Comparison of ENCODE assay signal across 8 mouse cellular contexts in the genomic region with DNA sequence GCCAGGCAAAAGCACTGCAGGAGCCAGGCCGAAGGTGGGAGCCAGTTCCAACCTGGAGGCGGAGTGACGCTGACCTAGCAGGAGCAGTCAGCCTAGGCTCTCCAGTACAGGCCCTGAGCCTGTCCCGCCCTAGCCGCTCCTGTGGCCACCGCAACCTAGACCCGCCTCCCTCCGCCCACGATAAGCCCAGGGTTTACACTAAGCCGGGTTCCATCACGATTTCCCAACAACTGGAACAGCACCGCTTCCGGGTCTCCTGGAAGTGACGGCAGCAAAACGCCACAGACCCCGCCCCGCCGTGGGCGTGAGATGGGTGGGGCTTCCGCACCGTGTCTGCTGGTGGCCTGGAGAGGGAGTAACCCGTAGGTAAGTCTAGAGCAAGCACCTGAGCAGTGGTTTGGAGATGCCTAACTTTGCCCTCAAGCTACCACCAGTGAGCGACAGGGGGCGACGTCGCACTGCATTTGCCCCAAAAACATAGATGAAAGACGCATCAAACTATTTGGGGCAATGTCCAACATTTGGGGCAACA. TPM values are rescaled to one million over a fixed set of nuclear protein-coding genes. Genes with fewer than 3 reads are reported as not detected.
DNase-seq lines count a peak whose midpoint lies in the region; ATAC-seq and TF ChIP-seq lines count a peak whose summit lies in the region.

No protein-coding gene starts in this region.

- H3K4me1 ChIP-seq in heart, embryonic 12.5 days (replicated peaks), result peaks cover 39% of the 10 kb centered on the region
- H3K4me1 ChIP-seq in kidney, postnatal 0 days (replicated peaks; ENCODE audit: insufficient read depth, low read length), result peaks cover 28% of the 10 kb centered on the region
- peaks cover 26% of the 10 kb centered on the region for H3K4me1 ChIP-seq in liver, embryonic 11.5 days (replicated peaks; ENCODE audit: control insufficient read depth, insufficient read depth, low read length)
- peaks cover 26% of the 10 kb centered on the region for H3K4me1 ChIP-seq in stomach, embryonic 14.5 days (ENCODE audit: control insufficient read depth, insufficient read depth, low read length)

- H3K9ac ChIP-seq in heart, embryonic 12.5 days, result peak overlapping the region; percentile 84
- peak overlapping the region; percentile 79 for H3K9ac ChIP-seq in kidney, postnatal 0 days (ENCODE audit: low read depth, low read length)
- H3K9ac ChIP-seq in liver, embryonic 11.5 days (ENCODE audit: low read depth, low read length), result peak overlapping the region; percentile 85
- H3K9ac ChIP-seq in stomach, embryonic 14.5 days (replicated peaks; ENCODE audit: low read depth, low read length), result peak overlapping the region; percentile 63

- TF ChIP-seq CTCF in kidney, postnatal 0 days (IDR thresholded peaks at IDR 0.05; ENCODE audit: low read depth), result peak; percentile 83

- no peaks in the 10 kb centered on the region for H3K27me3 ChIP-seq in heart, embryonic 12.5 days (replicated peaks)
- no peaks in the 10 kb centered on the region for H3K27me3 ChIP-seq in kidney, postnatal 0 days (ENCODE audit: insufficient read depth, low read length)
- H3K27me3 ChIP-seq in liver, embryonic 11.5 days (replicated peaks; ENCODE audit: control insufficient read depth, insufficient read depth, low read length), result no peaks in the 10 kb centered on the region
- no peaks in the 10 kb centered on the region for H3K27me3 ChIP-seq in stomach, embryonic 14.5 days (ENCODE audit: control insufficient read depth, insufficient read depth, low read length)

- peaks cover 41% of the 10 kb centered on the region for H3K36me3 ChIP-seq in heart, embryonic 12.5 days
- peaks cover 16% of the 10 kb centered on the region; the same call in 1 of the 2 replicates for H3K36me3 ChIP-seq in kidney, postnatal 0 days (ENCODE audit: insufficient read depth, low read length)
- peaks cover 18% of the 10 kb centered on the region for H3K36me3 ChIP-seq in liver, embryonic 11.5 days (ENCODE audit: control insufficient read depth, insufficient read depth, low read length)
- peaks cover 21% of the 10 kb centered on the region for H3K36me3 ChIP-seq in stomach, embryonic 14.5 days (ENCODE audit: control insufficient read depth, insufficient read depth, low read length)

- peak overlapping the region; percentile 53; the same call in 1 of the 2 replicates for H3K27ac ChIP-seq in heart, embryonic 12.5 days (ENCODE audit: poor library complexity, severe bottlenecking)
- peak overlapping the region; percentile 83 for H3K27ac ChIP-seq in kidney, postnatal 0 days
- H3K27ac ChIP-seq in liver, embryonic 11.5 days (ENCODE audit: low read depth, low read length), result peak overlapping the region; percentile 75
- H3K27ac ChIP-seq in stomach, embryonic 14.5 days (ENCODE audit: low read length), result peak overlapping the region; percentile 61; the same call in 1 of the 2 replicates

- peak overlapping the region; percentile 85 for H3K4me3 ChIP-seq in heart, embryonic 12.5 days
- H3K4me3 ChIP-seq in kidney, postnatal 0 days (replicated peaks; ENCODE audit: low read depth, low read length), result peak overlapping the region; percentile 73
- H3K4me3 ChIP-seq in liver, embryonic 11.5 days (ENCODE audit: low read depth, low read length), result peak overlapping the region; percentile 83
- H3K4me3 ChIP-seq in stomach, embryonic 14.5 days (ENCODE audit: low read depth, low read length), result peak overlapping the region; percentile 81

- DNase-seq in CD4-positive helper T cell, adult 2 months (ENCODE audit: low read depth, low spot score), result peak; percentile 98
- peak; percentile 74 for DNase-seq in brain, embryonic 18.5 days (ENCODE audit: low read depth, low spot score)
- DNase-seq in kidney, postnatal 0 days (ENCODE audit: low spot score), result peak; percentile 96
- peak; percentile 97 for DNase-seq in liver, embryonic 11.5 days (ENCODE audit: low spot score)
- peak; percentile 99 for DNase-seq in naive thymus-derived CD4-positive, alpha-beta T cell, adult 2 months (ENCODE audit: low read depth)

- H3K4me2 ChIP-seq in heart, embryonic 12.5 days, result peak overlapping the region; percentile 97
- peak overlapping the region; percentile 95 for H3K4me2 ChIP-seq in kidney, postnatal 0 days (ENCODE audit: low read length)
- H3K4me2 ChIP-seq in liver, embryonic 11.5 days, result peak overlapping the region; percentile 97
- H3K4me2 ChIP-seq in stomach, embryonic 14.5 days (replicated peaks; ENCODE audit: low read depth, low read length), result peak overlapping the region; percentile 84

- H3K9me3 ChIP-seq in heart, embryonic 12.5 days (replicated peaks), result no peaks in the 10 kb centered on the region
- H3K9me3 ChIP-seq in kidney, postnatal 0 days (replicated peaks; ENCODE audit: low read length), result no peaks in the 10 kb centered on the region
- H3K9me3 ChIP-seq in liver, embryonic 11.5 days (ENCODE audit: control insufficient read depth, low read length), result no peaks in the 10 kb centered on the region
- H3K9me3 ChIP-seq in stomach, embryonic 14.5 days (ENCODE audit: control insufficient read depth, low read depth, low read length), result no peaks in the 10 kb centered on the region

- WGBS in heart, embryonic 12.5 days, result 0% methylated on average over 27 of the region's 27 CpGs
- 0% methylated on average over 27 of the region's 27 CpGs for WGBS in kidney, postnatal 0 days
- WGBS in liver, embryonic 11.5 days, result under 1% methylated on average over 27 of the region's 27 CpGs
- under 1% methylated on average over 27 of the region's 27 CpGs for WGBS in stomach, embryonic 14.5 days

- ATAC-seq in erythroid progenitor cell, adult 5-6 weeks (replicated peaks; ENCODE audit: low FRiP score, poor library complexity, severe bottlenecking), result peak; percentile 80
- ATAC-seq in heart, embryonic 12.5 days (ENCODE audit: insufficient number of reproducible peaks, low FRiP score), result peak; percentile 85
- peak; percentile 93 for ATAC-seq in kidney, postnatal 0 days (replicated peaks; ENCODE audit: low FRiP score, low read depth)
- ATAC-seq in liver, embryonic 11.5 days (replicated peaks; ENCODE audit: low FRiP score), result peak; percentile 84
- ATAC-seq in stomach, embryonic 14.5 days (ENCODE audit: insufficient number of reproducible peaks, insufficient read depth, low FRiP score, low read depth), result peak; percentile 91

RNA-seq across cellular contexts. Expression of a gene that starts 1.8 kb away (rescaled TPM):
- total RNA-seq in erythroid progenitor cell, adult 5-6 weeks (2015; ENCODE audit: low replicate concordance), result 262 and 308 TPM in 2 replicates
- 208 and 225 TPM in 2 replicates for total RNA-seq in erythroid progenitor cell, adult 5-6 weeks (2017; ENCODE audit: low replicate concordance)
- 239 TPM in 2 replicates for polyA plus RNA-seq in heart, embryonic 12.5 days (2016; fragmentation: Nextera tagmentation; extraction: Ambion mirVana)
- polyA plus RNA-seq in kidney, postnatal 0 days (2015; fragmentation: Nextera tagmentation; extraction: Ambion mirVana), result 330 and 338 TPM in 2 replicates
- 348 and 356 TPM in 2 replicates for polyA plus RNA-seq in liver, embryonic 11.5 days (2014; fragmentation: Nextera tagmentation; extraction: Ambion mirVana)
- 302 and 304 TPM in 2 replicates for polyA plus RNA-seq in stomach, embryonic 14.5 days (2014; fragmentation: Nextera tagmentation; extraction: Ambion mirVana)

RNA-seq across cellular contexts. Expression of a gene that starts 6.1 kb away (rescaled TPM):
- not detected in 2 replicates for total RNA-seq in erythroid progenitor cell, adult 5-6 weeks (2015; ENCODE audit: low replicate concordance)
- 0.39 TPM in 1 of 2 replicates, not detected in the other for total RNA-seq in erythroid progenitor cell, adult 5-6 weeks (2017; ENCODE audit: low replicate concordance)
- polyA plus RNA-seq in heart, embryonic 12.5 days (2016; fragmentation: Nextera tagmentation; extraction: Ambion mirVana), result not detected in 2 replicates
- not detected in 2 replicates for polyA plus RNA-seq in kidney, postnatal 0 days (2015; fragmentation: Nextera tagmentation; extraction: Ambion mirVana)
- 0.33 and 0.55 TPM in 2 replicates for polyA plus RNA-seq in liver, embryonic 11.5 days (2014; fragmentation: Nextera tagmentation; extraction: Ambion mirVana)
- polyA plus RNA-seq in stomach, embryonic 14.5 days (2014; fragmentation: Nextera tagmentation; extraction: Ambion mirVana), result not detected in 2 replicates

RNA-seq across cellular contexts. Expression of a gene that starts 6.7 kb away (rescaled TPM):
- total RNA-seq in erythroid progenitor cell, adult 5-6 weeks (2015; ENCODE audit: low replicate concordance), result 7.1 and 9.7 TPM in 2 replicates
- total RNA-seq in erythroid progenitor cell, adult 5-6 weeks (2017; ENCODE audit: low replicate concordance), result 14.7 and 18.7 TPM in 2 replicates
- 8.5 and 10.1 TPM in 2 replicates for polyA plus RNA-seq in heart, embryonic 12.5 days (2016; fragmentation: Nextera tagmentation; extraction: Ambion mirVana)
- polyA plus RNA-seq in kidney, postnatal 0 days (2015; fragmentation: Nextera tagmentation; extraction: Ambion mirVana), result 8.8 and 9.5 TPM in 2 replicates
- polyA plus RNA-seq in liver, embryonic 11.5 days (2014; fragmentation: Nextera tagmentation; extraction: Ambion mirVana), result 5.8 and 6.7 TPM in 2 replicates
- 8.7 and 10.2 TPM in 2 replicates for polyA plus RNA-seq in stomach, embryonic 14.5 days (2014; fragmentation: Nextera tagmentation; extraction: Ambion mirVana)

RNA-seq across cellular contexts. Expression of a gene that starts 23.7 kb away (rescaled TPM):
- total RNA-seq in erythroid progenitor cell, adult 5-6 weeks (2015; ENCODE audit: low replicate concordance), result 92.2 and 116 TPM in 2 replicates
- total RNA-seq in erythroid progenitor cell, adult 5-6 weeks (2017; ENCODE audit: low replicate concordance), result 92.7 and 100 TPM in 2 replicates
- 16.8 and 17.1 TPM in 2 replicates for polyA plus RNA-seq in heart, embryonic 12.5 days (2016; fragmentation: Nextera tagmentation; extraction: Ambion mirVana)
- polyA plus RNA-seq in kidney, postnatal 0 days (2015; fragmentation: Nextera tagmentation; extraction: Ambion mirVana), result 19.6 and 24.4 TPM in 2 replicates
- polyA plus RNA-seq in liver, embryonic 11.5 days (2014; fragmentation: Nextera tagmentation; extraction: Ambion mirVana), result 39.5 and 41.2 TPM in 2 replicates
- polyA plus RNA-seq in stomach, embryonic 14.5 days (2014; fragmentation: Nextera tagmentation; extraction: Ambion mirVana), result 23.3 and 26.3 TPM in 2 replicates

RNA-seq across cellular contexts. Expression of a gene that starts 27.6 kb away (rescaled TPM):
- total RNA-seq in erythroid progenitor cell, adult 5-6 weeks (2015; ENCODE audit: low replicate concordance), result not detected in 2 replicates
- not detected in 2 replicates for total RNA-seq in erythroid progenitor cell, adult 5-6 weeks (2017; ENCODE audit: low replicate concordance)
- not detected in 2 replicates for polyA plus RNA-seq in heart, embryonic 12.5 days (2016; fragmentation: Nextera tagmentation; extraction: Ambion mirVana)
- polyA plus RNA-seq in kidney, postnatal 0 days (2015; fragmentation: Nextera tagmentation; extraction: Ambion mirVana), result not detected in 2 replicates
- 0.26 TPM in 1 of 2 replicates, not detected in the other for polyA plus RNA-seq in liver, embryonic 11.5 days (2014; fragmentation: Nextera tagmentation; extraction: Ambion mirVana)
- 0.53 TPM in 1 of 2 replicates, not detected in the other for polyA plus RNA-seq in stomach, embryonic 14.5 days (2014; fragmentation: Nextera tagmentation; extraction: Ambion mirVana)

Comparison
In these comparisons a context has a peak if more than half of its experiments do, and no peak if none do; other contexts are left out.
1. Peak in every context shown above with its lines: DNase-seq, ATAC-seq, H3K4me3 ChIP-seq and H3K27ac ChIP-seq.